Mouse (Mus musculus) olfactory bulb, adult 2 months (tissue): Measurements from ENCODE around the gene Pik3c2g. TPM values are rescaled to one million over a fixed set of nuclear protein-coding genes. Genes with fewer than 3 reads are reported as not detected.

Source experiments
- H3K27ac ChIP-seq: fragments of 200-500 bp; 2 replicates; pipeline ENCODE4 v1.5.1; 2012; ENCODE audit warnings: low read depth, low read length; ENCODE audit not compliant: insufficient read depth
- H3K4me1 ChIP-seq: fragments of 200-500 bp; 2 replicates; pipeline ENCODE4 v1.6.1; 2012; ENCODE audit warnings: low read length; ENCODE audit not compliant: control insufficient read depth, insufficient read depth
- H3K4me3 ChIP-seq: fragments of 200-500 bp; 2 replicates; pipeline ENCODE4 v1.5.1; 2012; ENCODE audit warnings: mild to moderate bottlenecking, low read depth, low read length, moderate library complexity; ENCODE audit not compliant: insufficient read depth
- CTCF ChIP-seq: fragments of 200-500 bp; IDR thresholded peaks from 2 replicates; pipeline ENCODE4 v1.5.1; 2012; ENCODE audit warnings: low read depth, mild to moderate bottlenecking, low read length, moderate library complexity; ENCODE audit not compliant: insufficient read depth
- POLR2A ChIP-seq: fragments of 200-500 bp; IDR thresholded peaks from 2 replicates; pipeline ENCODE4 v1.6.1; 2012; ENCODE audit warnings: mild to moderate bottlenecking, low read depth, low read length, moderate library complexity; ENCODE audit not compliant: insufficient read depth
- WGBS: fragments of 180-500 bp; shearing (Covaris S2); methylation state at CpG from one replicate; pipeline ENCODE4 v1.1.7; 2018; 5-methylcytosine and 5-hydroxymethylcytosine counted together
- polyA plus RNA-seq: library from polyadenylated mRNA; stranded (reverse); fragments of >200 nt; gene quantifications from 2 replicates; pipeline ENCODE4 v1.2.4, GENCODE M21; 2012; ENCODE audit warnings: low replicate concordance; ENCODE audit not compliant: missing spikeins, insufficient read depth, insufficient read length

Gene Pik3c2g
- polyA plus RNA-seq, 1 experiment = not detected

DNA sequence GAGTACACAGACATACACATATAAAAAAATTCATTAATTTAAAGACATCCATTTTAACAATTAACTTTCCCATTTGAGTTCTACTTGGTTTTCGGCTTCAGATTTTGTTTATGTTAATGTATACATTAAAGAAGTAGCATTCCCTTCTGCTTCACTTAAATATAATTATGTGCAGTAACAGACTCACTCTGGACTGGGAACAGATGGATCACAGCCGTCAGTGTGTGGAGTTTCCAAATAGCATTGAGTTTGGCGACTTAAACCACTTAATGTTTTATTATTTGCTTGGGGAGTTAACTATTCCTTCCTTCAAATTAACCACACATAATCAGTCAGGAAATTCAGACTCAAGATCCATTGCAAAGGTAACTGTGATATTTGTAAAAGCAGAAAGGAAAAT is 164.0 kb downstream of the Pik3c2g start:
- TF ChIP-seq CTCF (no peak), POLR2A (no peak)
- Histone ChIP-seq H3K4me3 (no peak overlapping the region), H3K4me1 (no peaks in the 10 kb centered on the region), H3K27ac (no peak overlapping the region)
- 61% methylated on average over 3 of the region's 3 CpGs for WGBS

DNA sequence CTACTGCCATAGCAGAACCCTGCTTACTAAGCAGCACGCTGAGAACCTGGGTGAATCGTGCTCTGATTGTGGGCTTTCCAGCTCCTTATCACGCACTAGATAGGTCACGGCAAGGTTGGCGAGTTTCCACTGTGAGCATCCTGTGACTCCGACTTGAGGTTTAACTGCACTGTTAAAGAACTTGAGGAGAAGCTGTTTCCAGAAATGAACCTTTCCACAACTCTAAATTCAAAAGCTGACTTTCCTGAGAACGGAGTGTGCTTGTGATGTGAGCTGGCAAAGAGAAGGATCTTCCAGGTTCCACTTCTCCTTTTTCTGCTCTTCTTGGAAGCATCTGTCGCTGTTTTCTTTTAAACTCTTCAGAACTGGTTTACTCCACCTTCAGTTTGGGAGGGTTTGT is 170.9 kb downstream of the Pik3c2g start:
- no peak for TF ChIP-seq POLR2A
- no peak for TF ChIP-seq CTCF
- no peak overlapping the region for H3K4me3 ChIP-seq
- 86% methylated on average over 8 of the region's 8 CpGs for WGBS
- no peaks in the 10 kb centered on the region for H3K4me1 ChIP-seq
- no peak overlapping the region for H3K27ac ChIP-seq

DNA sequence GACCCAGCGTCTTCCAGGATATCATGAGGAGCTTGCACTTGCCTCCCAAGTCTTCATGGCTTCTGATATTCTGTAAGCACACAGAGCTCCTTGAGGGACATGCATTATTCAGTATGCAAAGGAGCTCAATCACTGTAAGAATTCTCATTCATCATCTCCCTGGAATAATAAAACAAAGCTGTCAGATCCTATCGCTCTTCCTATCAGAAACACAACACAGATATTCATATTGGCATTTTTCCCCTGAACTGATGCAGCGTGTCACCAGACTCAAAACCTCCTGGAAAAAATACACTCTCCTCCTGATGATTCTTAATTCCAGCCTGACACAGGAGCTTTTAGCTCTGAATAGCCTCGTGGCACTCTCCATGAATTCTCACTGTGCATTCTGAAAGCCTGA is 174.0 kb downstream of the Pik3c2g start:
- H3K27ac ChIP-seq = no peak overlapping the region
- no peak overlapping the region for H3K4me3 ChIP-seq
- no peaks in the 10 kb centered on the region for H3K4me1 ChIP-seq
- 48% methylated on average over 4 of the region's 4 CpGs for WGBS
- TF ChIP-seq CTCF (no peak), POLR2A (no peak)

DNA sequence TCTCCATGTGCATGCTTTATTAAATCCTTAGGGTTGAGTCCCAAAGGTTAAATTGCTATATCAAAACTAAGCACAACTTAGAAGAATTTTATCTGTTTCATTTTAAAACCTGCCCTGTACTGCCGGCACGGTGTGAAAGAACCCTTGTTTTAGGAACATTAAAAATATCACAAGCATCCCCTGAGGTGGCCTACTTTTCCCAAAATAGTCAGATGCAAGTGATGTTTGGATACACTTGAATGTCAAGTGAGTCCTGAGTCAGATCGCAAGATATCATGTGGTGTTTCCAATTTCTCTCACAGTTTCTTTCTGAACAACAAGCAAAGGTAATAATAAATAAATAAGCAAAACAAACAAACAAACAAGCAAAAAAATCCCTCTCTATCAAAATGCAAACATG is 177.4 kb downstream of the Pik3c2g start:
- H3K27ac ChIP-seq = no peak overlapping the region
- TF ChIP-seq CTCF (no peak), POLR2A (no peak)
- 66% methylated on average over 3 of the region's 3 CpGs for WGBS
- H3K4me3 ChIP-seq = no peak overlapping the region
- H3K4me1 ChIP-seq = no peaks in the 10 kb centered on the region

DNA sequence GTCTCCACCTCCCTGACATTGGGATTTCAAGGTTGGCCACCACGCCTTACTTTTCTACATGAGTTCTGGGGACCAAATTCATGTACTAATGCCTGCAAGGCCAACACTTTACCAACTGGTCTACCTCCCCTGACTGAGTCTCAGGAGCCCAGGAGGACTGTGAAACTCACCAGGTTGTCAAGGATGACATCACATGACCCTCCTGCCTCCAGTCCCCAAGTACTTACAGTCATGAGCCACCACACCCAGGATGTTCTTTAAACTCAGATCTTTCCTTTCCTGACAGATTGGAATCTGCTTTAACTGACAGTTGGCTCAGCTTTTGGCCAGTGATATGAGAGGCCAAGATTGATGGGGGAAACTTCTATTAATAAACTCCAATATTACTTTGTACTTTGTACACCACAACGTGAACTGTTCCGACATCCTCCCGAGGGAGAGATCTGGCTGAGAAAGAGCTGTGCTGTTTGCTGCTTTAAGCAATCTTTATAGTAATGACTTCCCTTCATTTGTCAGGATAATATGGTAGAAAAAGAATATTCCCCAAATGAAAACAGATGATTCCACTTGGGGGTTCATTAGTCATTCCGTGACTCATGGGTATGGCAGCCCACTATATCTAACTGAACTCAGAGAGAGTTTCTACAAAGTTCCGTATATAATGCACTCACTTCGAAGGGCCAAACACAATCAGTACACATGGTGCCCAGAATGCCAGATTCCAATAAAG is 182.9 kb downstream of the Pik3c2g start:
- no peaks in the 10 kb centered on the region for H3K4me1 ChIP-seq
- H3K4me3 ChIP-seq = no peak overlapping the region
- 88% methylated on average over 7 of the region's 7 CpGs for WGBS
- H3K27ac ChIP-seq = no peak overlapping the region
- TF ChIP-seq POLR2A = no peak
- no peak for TF ChIP-seq CTCF

DNA sequence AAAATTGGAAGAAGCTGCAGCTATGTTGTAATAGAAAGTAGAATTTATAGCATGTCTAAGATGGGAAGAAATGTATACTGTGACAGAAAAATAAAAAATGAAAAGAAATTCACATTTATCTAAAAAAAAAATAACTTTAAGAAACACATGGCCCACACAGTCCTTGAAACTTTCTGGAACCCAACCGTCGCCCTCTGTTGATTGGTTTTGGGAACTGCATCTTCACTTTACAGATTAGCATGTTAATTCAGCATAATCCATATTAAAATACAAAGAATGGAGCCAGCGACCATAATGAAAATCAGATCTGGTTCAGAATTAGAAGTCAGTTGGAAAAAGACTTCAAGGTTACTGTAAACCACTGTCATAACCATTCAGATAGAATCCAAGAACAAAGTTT is 183.5 kb downstream of the Pik3c2g start:
- Histone ChIP-seq H3K4me3 (no peak overlapping the region), H3K27ac (no peak overlapping the region), H3K4me1 (no peaks in the 10 kb centered on the region)
- TF ChIP-seq POLR2A (no peak), CTCF (no peak)
- 41% methylated on average over 3 of the region's 3 CpGs for WGBS

DNA sequence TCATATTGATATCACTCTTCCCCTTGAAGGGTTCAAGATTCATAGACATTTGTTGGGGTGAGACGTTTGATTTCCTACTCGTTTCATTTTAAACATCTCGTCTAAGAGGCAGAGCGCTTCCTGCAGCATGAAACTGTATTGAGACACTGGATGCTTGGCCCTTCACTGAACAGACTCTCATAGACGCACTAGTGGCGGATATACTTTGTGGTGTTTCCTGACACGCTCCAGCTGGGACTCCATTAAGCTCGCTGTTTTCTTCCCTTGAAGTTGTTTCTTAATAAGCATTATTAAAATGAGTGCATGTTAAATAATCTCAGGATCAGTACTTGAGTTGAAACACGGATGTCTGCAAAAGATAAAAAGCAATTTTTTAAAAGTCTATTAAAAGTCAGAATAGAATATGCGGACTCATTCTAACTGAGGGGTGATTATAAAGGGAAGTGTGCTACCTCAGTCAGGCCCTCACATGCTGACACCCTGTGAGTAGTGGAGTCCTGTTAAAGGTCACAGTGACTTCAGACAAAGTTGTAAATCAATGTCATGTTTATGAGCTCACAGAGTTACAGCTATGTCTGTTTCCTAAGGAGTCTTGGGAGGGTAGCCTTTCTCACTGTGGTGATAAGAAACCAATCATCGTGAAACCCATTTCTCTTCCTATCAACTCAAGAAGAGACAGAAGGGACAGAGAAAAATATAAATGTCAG is 190.7 kb downstream of the Pik3c2g start:
- TF ChIP-seq CTCF = no peak
- no peak for TF ChIP-seq POLR2A
- no peak overlapping the region for H3K27ac ChIP-seq
- WGBS = 87% methylated on average over 11 of the region's 11 CpGs
- H3K4me3 ChIP-seq = no peak overlapping the region
- H3K4me1 ChIP-seq = no peaks in the 10 kb centered on the region

DNA sequence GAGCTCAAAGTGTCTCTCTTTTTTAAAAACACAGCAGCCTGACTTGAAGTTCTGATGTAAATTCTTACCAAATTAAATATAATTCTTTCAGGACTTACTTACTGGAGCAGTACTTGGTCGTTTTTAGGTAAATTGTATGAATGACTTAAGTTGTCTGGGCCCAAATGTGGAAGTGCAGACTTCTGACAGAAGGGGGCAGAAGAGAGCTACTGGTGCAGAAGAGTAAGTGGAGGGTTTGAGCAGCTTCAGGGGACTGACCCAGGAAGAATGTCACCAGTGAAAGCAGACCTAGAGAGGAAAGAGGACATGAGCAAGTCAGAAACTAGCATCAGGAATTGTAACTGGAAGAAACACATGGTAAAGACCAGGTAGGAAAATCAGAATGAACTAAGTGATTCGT is 193.0 kb downstream of the Pik3c2g start:
- Histone ChIP-seq H3K27ac (no peak overlapping the region), H3K4me3 (no peak overlapping the region), H3K4me1 (no peaks in the 10 kb centered on the region)
- 77% methylated on average over 2 of the region's 2 CpGs for WGBS
- TF ChIP-seq CTCF (no peak), POLR2A (no peak)

DNA sequence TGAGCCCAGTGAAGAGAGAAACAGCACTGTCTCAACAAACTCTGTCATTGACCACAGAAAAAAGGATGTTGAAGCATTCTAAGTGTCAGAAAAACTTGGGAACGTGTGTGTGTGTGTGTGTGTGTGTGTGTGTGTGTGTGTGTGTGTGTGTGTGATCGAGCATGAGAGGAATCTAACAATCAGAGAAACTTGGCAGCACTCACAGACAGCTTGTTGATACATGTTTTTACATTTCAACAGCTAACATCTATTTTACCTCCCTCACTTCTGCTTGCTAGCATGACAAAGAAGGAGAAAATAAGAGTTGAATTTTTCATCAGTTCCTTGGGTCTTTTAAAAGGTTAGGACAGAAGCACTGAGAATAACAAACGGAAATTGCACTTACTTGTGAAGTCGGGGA is 202.5 kb downstream of the Pik3c2g start:
- Histone ChIP-seq H3K4me1 (no peaks in the 10 kb centered on the region), H3K27ac (no peak overlapping the region), H3K4me3 (no peak overlapping the region)
- no peak for TF ChIP-seq CTCF
- TF ChIP-seq POLR2A = no peak
- 51% methylated on average over 4 of the region's 4 CpGs for WGBS
